Mouse (Mus musculus) midbrain, postnatal 0 days (tissue): ENCODE results near the gene Ttll7. TPM values are rescaled to one million over a fixed set of nuclear protein-coding genes. Genes with fewer than 3 reads are reported as not detected.

Experiments used
- ATAC-seq: fragments of 200-750 bp; cut with Nextera tagmentation; 2 replicates; pipeline ENCODE4 v1.8.0; 2017; ENCODE audit warnings: moderate number of reproducible peaks, mild to moderate bottlenecking, moderate TSS enrichment, moderate library complexity; ENCODE audit not compliant: low FRiP score
- DNase-seq: peaks from one replicate; pipeline ENCODE4 v3.0.0-alpha.2; 2015; ENCODE audit warnings: low spot score
- H3K27ac ChIP-seq: fragments of 300-500 bp; sonication (generic); 2 replicates; pipeline ENCODE4 v1.5.1; 2014; ENCODE audit warnings: low read depth, mild to moderate bottlenecking, low read length, mixed read lengths
- H3K27me3 ChIP-seq: fragments of 300-500 bp; sonication (generic); 2 replicates; pipeline ENCODE4 v1.6.1; 2014; ENCODE audit warnings: low read length, control low read depth, mixed read lengths; ENCODE audit not compliant: insufficient read depth
- H3K36me3 ChIP-seq: fragments of 300-500 bp; sonication (generic); 2 replicates; pipeline ENCODE4 v1.6.1; 2014; ENCODE audit warnings: low read length, control low read depth, mixed read lengths; ENCODE audit not compliant: insufficient read depth
- H3K4me1 ChIP-seq: fragments of 300-500 bp; sonication (generic); 2 replicates; pipeline ENCODE4 v1.6.1; 2014; ENCODE audit warnings: mild to moderate bottlenecking, control low read depth, antibody characterized with exemption, low read length, mixed read lengths; ENCODE audit not compliant: insufficient read depth
- H3K4me2 ChIP-seq: fragments of 300-500 bp; sonication (generic); 2 replicates; pipeline ENCODE4 v1.6.1; 2014; ENCODE audit warnings: low read depth, mild to moderate bottlenecking, low read length, mixed read lengths; ENCODE audit not compliant: poor library complexity, severe bottlenecking
- H3K4me3 ChIP-seq: fragments of 300-500 bp; sonication (generic); 2 replicates; pipeline ENCODE4 v1.5.1; 2014; ENCODE audit warnings: low read depth, mild to moderate bottlenecking, low read length, moderate library complexity
- H3K9ac ChIP-seq: fragments of 300-500 bp; sonication (generic); replicated peaks from 2 replicates; pipeline ENCODE4 v1.6.1; 2014; ENCODE audit warnings: mild to moderate bottlenecking, low read length, moderate library complexity, mixed read lengths; ENCODE audit not compliant: poor library complexity, severe bottlenecking
- H3K9me3 ChIP-seq: fragments of 300-500 bp; sonication (generic); 2 replicates; pipeline ENCODE4 v1.6.1; 2016; ENCODE audit warnings: low read length, control low read depth
- CTCF ChIP-seq: IDR thresholded peaks from 2 replicates; pipeline ENCODE4 v1.5.1; 2016; ENCODE audit warnings: antibody characterized with exemption, mild to moderate bottlenecking
- WGBS: fragments of 180-500 bp; shearing (Covaris S2); extraction: QIAGEN DNeasy Blood & Tissue Kit; methylation state at CpG from one replicate; pipeline ENCODE4 v1.1.7; 2014; 5-methylcytosine and 5-hydroxymethylcytosine counted together
- polyA plus RNA-seq: library from polyadenylated mRNA; unstranded; fragments of >200 nt; fragmentation: Nextera tagmentation; extraction: Ambion mirVana; gene quantifications from 2 replicates; pipeline ENCODE4 v1.2.1, GENCODE M21; 2015
- total RNA-seq: library from RNA; depleted of rRNA; stranded (reverse); fragments of >200 nt; gene quantifications from 2 replicates; pipeline ENCODE4 v1.2.3, GENCODE M21; 2014; rRNA removed

Gene Ttll7
- total and polyA plus RNA-seq, 2 experiments from 2014 or later, result 9.1 to 20.5 TPM

DNA sequence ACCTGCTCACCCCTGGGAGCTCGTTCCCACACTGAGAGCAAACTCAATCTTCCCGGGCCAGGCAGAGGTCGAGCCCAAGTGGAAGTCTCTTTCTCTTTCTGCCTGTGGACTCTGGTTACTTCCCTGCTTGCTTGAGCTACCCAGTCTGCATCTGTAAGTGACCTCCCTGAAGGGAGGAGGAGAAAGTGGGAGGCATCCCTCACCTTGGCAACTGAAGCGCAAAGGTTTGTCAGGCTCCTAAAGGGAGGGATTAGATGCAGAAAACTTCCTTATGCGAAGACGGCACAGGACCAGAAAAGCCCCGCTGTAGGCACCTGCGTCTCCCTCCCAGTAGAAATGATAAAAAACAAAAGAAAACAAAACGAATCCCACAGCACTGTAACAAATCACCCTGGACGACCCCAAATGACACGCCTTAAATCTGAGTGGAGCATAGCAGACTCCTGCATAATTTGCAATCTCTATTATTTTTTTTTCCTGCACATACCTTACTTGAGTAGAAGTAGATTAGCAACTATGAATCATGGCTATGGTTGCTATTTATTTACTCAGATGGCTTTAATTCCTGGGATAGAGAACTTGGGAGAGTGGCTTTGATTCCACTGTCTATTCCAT lies 178.2 kb downstream of the Ttll7 start:
- H3K36me3 ChIP-seq, result no peaks in the 10 kb centered on the region
- no peaks in the 10 kb centered on the region for H3K4me1 ChIP-seq
- WGBS, result 39% methylated on average over 11 of the region's 11 CpGs
- peak overlapping the region; percentile 4; the same call in 1 of the 2 replicates for H3K4me2 ChIP-seq
- ATAC-seq (no peak), DNase-seq (no peak)
- no peak overlapping the region for H3K27ac ChIP-seq
- no peak for TF ChIP-seq CTCF
- no peak overlapping the region for H3K9ac ChIP-seq
- no peaks in the 10 kb centered on the region for H3K9me3 ChIP-seq
- H3K4me3 ChIP-seq, result no peak overlapping the region
- no peaks in the 10 kb centered on the region for H3K27me3 ChIP-seq

Other genes with a start within 250 kb of the Ttll7 start
- not detected in 2 replicates for gene Dnase2b, start 236.8 kb upstream of the Ttll7 start, total RNA-seq
- gene Dnase2b, start 236.8 kb upstream of the Ttll7 start, polyA plus RNA-seq, result not detected in 2 replicates
- not detected in 2 replicates for gene 4930503B20Rik, start 201.1 kb upstream of the Ttll7 start, total RNA-seq
- not detected in 2 replicates for gene 4930503B20Rik, start 201.1 kb upstream of the Ttll7 start, polyA plus RNA-seq
- gene Samd13, start 166.8 kb upstream of the Ttll7 start, total RNA-seq, result 0.16 and 0.99 TPM in 2 replicates
- 0.23 and 0.31 TPM in 2 replicates for gene Samd13, start 166.8 kb upstream of the Ttll7 start, polyA plus RNA-seq
- 311 and 350 TPM in 2 replicates for gene Prkacb, start 39.4 kb upstream of the Ttll7 start, total RNA-seq
- gene Prkacb, start 39.4 kb upstream of the Ttll7 start, polyA plus RNA-seq, result 220 and 221 TPM in 2 replicates